Mouse (Mus musculus): Measurements from ENCODE around the gene Wnt4.

Wnt4 gene

DNA sequence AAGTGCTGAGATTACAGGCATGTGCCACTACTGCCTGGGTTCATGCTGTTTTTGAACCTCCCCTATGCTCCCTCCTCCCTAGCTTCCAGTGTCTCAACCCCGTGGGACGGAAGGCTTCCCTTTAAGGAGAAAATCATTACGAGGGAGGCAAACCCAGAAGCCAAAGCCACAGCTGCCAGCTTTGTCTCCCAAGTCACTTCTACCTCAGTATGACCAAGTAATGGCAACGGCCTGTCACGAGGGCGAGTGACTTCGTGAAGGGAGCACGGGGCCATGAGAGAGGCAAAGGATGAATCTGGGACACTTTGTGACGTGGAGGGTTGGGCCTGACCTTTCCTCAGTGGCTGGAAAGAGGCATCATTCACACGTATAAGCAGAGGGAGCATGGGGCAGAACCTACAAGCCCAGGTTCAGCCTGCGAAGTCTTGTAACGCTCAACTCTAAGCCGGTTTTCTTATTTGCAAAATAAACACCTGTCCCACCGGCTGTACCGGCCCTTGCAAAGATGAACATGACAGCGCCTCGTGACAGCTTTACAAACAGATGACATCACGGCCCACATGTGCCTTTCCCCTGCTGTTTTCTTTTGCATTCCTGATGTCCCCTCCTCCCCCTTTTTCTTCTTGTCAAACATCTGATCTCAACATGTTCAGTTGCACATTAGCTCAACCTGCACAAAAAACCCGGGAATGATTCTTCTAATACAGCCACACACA is 29.9 kb downstream of the Wnt4 start:
- DNase-seq (ENCODE audit: low read depth, low spot score), result no peak

DNA sequence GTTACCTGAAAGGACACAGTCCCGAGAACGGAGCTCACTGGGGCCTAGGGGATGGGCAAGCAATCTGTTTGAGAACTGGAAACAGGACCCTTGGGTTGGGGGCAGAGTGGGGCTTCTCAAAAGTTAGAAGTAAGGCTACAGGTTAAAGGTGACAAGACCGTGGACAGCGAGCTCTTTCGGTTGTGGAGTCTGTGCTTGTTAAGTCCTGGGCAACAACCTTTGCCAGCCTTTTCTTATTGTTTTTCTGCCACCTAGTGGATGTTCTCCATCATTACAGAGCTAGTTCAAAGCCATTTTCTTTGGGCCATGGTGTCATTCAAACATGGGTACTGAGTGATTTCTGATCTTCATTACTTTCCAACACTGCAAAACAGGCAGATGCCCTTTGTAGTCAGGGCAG is 31.1 kb downstream of the Wnt4 start:
- peak; percentile 42 for DNase-seq (ENCODE audit: low read depth, low spot score)

GRCm38 (mm10) chr4:137313511-137313910 is 36.2 kb downstream of the Wnt4 start:
- peak; percentile 24 for DNase-seq (ENCODE audit: low read depth, low spot score)

DNA sequence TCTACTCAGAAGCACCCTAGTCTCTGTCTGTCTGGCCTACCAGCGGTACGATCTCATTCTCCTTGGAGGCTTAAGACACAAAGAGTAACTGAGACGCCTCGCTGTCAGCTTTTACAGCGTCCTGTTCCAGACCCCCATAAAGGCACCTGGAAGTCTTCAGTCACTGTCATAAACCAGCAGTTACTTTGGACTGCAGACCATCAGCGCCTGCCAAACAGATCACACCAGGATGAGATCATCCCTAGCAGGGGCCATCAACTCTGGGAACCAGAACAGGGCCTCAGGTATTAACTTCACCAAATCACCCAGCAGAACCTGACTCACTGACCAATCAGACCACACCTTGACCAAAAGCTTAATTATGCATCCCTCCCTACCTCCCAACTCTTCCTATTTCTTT is 37.3 kb downstream of the Wnt4 start:
- DNase-seq (ENCODE audit: low read depth, low spot score), result no peak

DNA sequence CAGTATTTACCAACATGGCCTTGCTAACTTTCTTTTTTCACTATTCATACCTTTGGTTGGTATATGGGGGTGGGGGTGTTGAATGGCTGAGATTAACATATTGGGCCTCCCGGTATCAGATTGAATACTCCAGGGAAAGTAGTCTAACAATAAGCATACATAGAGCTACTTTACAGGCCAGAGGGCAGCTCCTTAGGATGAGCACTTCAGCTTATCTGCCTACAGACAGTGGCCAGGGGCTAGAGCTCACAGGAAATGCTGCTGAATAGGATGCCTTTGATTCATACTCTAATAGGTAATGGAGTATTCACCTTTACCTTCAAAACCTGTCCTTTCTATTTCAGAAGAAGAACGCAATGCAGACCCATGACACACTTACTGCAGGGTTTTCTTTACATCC is 37.8 kb downstream of the Wnt4 start:
- no peak for DNase-seq (ENCODE audit: low read depth, low spot score)

DNA sequence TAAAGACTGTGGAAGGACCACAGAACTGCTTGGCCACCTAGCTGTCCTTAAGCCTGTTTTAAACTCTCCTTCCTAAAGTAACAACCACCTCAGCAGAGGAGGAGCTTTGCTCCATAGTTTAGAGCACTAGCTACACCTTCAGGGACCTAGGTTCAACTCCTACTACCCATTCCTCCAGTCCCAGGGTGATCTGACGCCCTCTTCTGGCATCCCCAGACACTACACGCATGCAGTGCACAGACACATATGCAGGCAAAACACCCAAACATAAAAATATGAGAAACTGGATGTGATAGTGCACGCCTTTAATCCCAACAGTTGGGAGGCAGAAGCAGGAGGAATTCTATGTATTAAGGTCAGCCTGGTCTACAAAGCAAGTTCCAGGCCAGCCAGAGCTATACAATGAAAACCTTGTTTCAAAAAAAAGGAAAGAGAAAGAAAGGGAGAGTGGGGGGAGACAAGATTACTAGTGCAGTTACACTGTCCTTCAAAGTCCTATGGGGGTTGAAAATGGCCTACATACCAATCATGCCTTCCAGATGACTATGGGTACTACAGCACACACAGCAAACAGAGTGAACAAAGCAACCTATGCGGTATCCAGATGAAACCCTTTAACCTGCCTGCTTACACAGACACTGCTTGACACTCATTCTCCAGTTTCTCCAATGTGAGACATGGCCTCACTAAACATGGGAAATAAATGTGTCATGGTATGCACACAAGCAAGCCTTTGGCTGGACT is 38.9 kb downstream of the Wnt4 start:
- DNase-seq (ENCODE audit: low read depth, low spot score), result no peak

- no peak for DNase-seq (ENCODE audit: low read depth, low spot score)
Observed at GRCm38 (mm10) chr4:137324926-137325325, 47.6 kb downstream of the Wnt4 start.

- no peak for DNase-seq (ENCODE audit: low read depth, low spot score)
Observed at GRCm38 (mm10) chr4:137326494-137326893, 49.2 kb downstream of the Wnt4 start.

DNA sequence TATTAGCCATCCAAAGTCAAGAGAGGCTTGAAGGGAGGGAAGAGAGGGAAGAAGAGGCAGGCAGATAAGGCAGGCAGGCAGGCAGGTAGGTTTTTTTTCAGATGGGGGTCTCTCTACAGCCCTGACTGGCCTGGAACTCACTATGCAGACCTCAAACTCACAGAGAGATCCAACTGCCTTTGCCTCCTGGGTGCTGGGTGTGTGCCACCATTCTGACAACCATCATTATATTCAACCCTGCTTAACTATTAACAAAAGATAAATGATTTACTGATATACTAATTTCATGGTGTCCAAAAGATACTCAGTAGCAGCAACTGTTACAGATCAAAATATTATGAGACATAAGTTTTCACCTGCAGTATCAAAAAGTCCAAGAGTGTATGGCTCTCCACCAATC is 54.8 kb downstream of the Wnt4 start:
- no peak for DNase-seq (ENCODE audit: low read depth, low spot score)

- DNase-seq (ENCODE audit: low read depth, low spot score), result no peak
Observed at GRCm38 (mm10) chr4:137336468-137336867, 59.2 kb downstream of the Wnt4 start.

DNA sequence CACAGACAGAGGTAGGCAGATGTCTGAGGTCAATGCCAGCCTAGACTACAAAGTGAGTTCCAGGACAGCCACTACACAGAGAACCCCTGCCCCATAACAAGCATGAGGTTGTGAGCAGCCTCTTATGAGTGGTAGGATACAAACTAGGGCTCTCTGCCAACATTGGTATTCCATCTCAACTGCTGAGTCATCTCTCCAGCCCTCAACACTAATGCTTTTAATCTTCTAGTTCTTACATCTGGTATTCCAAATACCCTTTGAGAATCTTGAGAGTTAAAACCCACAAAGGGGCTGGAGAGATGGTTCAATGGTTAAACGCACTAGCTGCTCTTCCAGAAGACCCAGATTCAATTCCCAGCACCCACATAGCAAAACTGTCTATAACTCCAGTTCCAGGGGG is 62.1 kb downstream of the Wnt4 start:
- no peak for DNase-seq (ENCODE audit: low read depth, low spot score)

- no peak for DNase-seq (ENCODE audit: low read depth, low spot score)
Observed at GRCm38 (mm10) chr4:137342816-137343215, 65.5 kb downstream of the Wnt4 start.

GRCm38 (mm10) chr4:137345112-137345511 is 67.8 kb downstream of the Wnt4 start:
- no peak for DNase-seq (ENCODE audit: low read depth, low spot score)

- DNase-seq (ENCODE audit: low read depth, low spot score), result peak; percentile 77
Observed at GRCm38 (mm10) chr4:137345790-137346189, 68.5 kb downstream of the Wnt4 start.
